29 mouse cellular contexts compared by ENCODE assay signal in the genomic region with DNA sequence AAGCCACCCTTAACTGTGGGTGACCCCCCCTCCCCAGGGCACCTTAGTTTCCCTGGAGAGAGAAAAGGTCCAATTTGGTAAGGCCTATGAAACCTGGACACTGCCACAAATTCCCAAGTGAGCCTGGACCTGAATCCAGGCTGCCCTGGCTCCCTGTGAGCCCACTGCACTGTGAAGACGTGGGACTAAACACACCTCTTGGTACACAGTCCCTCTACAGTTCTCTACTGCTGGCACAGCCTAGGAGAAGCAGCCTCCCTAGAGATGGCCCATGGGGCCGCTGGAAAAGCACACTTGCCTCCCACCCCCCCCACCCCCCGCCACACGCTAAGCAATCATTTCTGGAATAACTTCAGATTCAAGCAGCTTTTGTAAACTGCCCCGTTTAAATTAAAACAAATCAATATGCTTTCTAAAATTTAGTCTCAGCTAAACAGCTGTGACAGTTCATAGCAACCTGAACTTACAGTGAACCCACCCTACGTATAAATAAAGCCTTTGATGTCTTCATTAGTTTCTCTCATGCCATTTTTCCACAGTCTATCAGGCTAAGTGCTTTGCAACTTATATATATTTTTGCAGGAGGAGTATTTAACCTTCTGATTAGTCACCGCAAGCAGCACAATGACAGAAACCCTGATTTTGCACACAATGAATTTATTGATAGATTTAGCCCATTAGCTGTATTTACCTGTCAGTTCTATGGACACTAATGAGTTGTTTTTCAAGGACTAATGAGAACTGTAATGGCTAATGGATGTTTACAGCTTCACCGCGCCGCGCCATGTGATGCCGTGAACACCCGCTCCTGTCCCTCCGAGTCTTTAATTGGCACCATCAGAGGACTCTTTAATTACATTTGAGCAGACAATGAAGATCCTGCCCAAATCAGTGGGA.
DNase-seq lines count a peak whose midpoint lies in the region; ATAC-seq and TF ChIP-seq lines count a peak whose summit lies in the region.
"Had no signal": no experiment of that assay in that cellular context is flagged by ENCODE, and none has a peak within 500 bp of the region (broad histone marks: within the 10 kb centered on the region; RNA-seq: fewer than 3 reads in every experiment).

No protein-coding gene starts in this region.

- H3K27me3 ChIP-seq in forebrain, embryonic 11.5 days (ENCODE audit: control insufficient read depth, insufficient read depth, low read length): peaks cover 15% of the 10 kb centered on the region
- H3K27me3 ChIP-seq in forebrain, embryonic 10.5 days (ENCODE audit: poor library complexity, severe bottlenecking): peaks cover 91% of the 10 kb centered on the region
- H3K27me3 ChIP-seq in neural tube, embryonic 12.5 days (replicated peaks): peaks cover 3% of the 10 kb centered on the region
- peaks cover 86% of the 10 kb centered on the region for H3K27me3 ChIP-seq in neural tube, embryonic 15.5 days (replicated peaks)
- H3K27me3 ChIP-seq in forebrain, embryonic 12.5 days: peaks cover 86% of the 10 kb centered on the region
- no peaks in the 10 kb centered on the region for H3K27me3 ChIP-seq in forebrain, postnatal 0 days (ENCODE audit: insufficient read depth, low read length)
- H3K27me3 ChIP-seq in limb, embryonic 10.5 days (ENCODE audit: low read depth, poor library complexity, severe bottlenecking): peaks cover 67% of the 10 kb centered on the region
- H3K27me3 ChIP-seq: embryonic facial prominence, embryonic 15.5 days had no signal

- H3K4me3 ChIP-seq in forebrain, embryonic 11.5 days (ENCODE audit: low read depth, low read length): no peak overlapping the region
- H3K4me3 ChIP-seq in forebrain, embryonic 10.5 days: no peak overlapping the region
- no peak overlapping the region for H3K4me3 ChIP-seq in neural tube, embryonic 12.5 days
- H3K4me3 ChIP-seq in neural tube, embryonic 15.5 days (replicated peaks): no peak overlapping the region
- H3K4me3 ChIP-seq in forebrain, embryonic 12.5 days (replicated peaks): no peak overlapping the region
- H3K4me3 ChIP-seq in forebrain, postnatal 0 days (ENCODE audit: low read depth, low read length): no peak overlapping the region
- H3K4me3 ChIP-seq in limb, embryonic 10.5 days: no peak overlapping the region
- H3K4me3 ChIP-seq: embryonic facial prominence, embryonic 15.5 days; heart, adult 2 months; heart, embryonic 12.5 days; midbrain, embryonic 10.5 days had no signal

- H3K9me3 ChIP-seq in forebrain, embryonic 11.5 days (ENCODE audit: control insufficient read depth, low read length): no peaks in the 10 kb centered on the region
- H3K9me3 ChIP-seq in forebrain, embryonic 10.5 days: no peaks in the 10 kb centered on the region
- no peaks in the 10 kb centered on the region for H3K9me3 ChIP-seq in neural tube, embryonic 12.5 days
- H3K9me3 ChIP-seq in neural tube, embryonic 15.5 days (replicated peaks): no peaks in the 10 kb centered on the region
- H3K9me3 ChIP-seq in forebrain, embryonic 12.5 days: no peaks in the 10 kb centered on the region
- no peaks in the 10 kb centered on the region for H3K9me3 ChIP-seq in forebrain, postnatal 0 days (ENCODE audit: low read length)
- H3K9me3 ChIP-seq in limb, embryonic 10.5 days (replicated peaks): no peaks in the 10 kb centered on the region
- H3K9me3 ChIP-seq: embryonic facial prominence, embryonic 15.5 days; G1E; heart, embryonic 12.5 days; midbrain, embryonic 10.5 days had no signal

- H3K4me1 ChIP-seq in forebrain, embryonic 11.5 days (replicated peaks; ENCODE audit: control insufficient read depth, insufficient read depth, low read length): peaks cover 6% of the 10 kb centered on the region; the same call in 1 of the 2 replicates
- peaks cover 31% of the 10 kb centered on the region for H3K4me1 ChIP-seq in forebrain, embryonic 10.5 days
- H3K4me1 ChIP-seq in neural tube, embryonic 12.5 days: peaks cover 6% of the 10 kb centered on the region; the same call in 1 of the 2 replicates
- H3K4me1 ChIP-seq in neural tube, embryonic 15.5 days: peaks cover 12% of the 10 kb centered on the region; the same call in 1 of the 2 replicates
- H3K4me1 ChIP-seq in forebrain, embryonic 12.5 days: peaks cover 17% of the 10 kb centered on the region
- no peaks in the 10 kb centered on the region for H3K4me1 ChIP-seq in forebrain, postnatal 0 days (ENCODE audit: insufficient read depth)
- peaks cover 24% of the 10 kb centered on the region for H3K4me1 ChIP-seq in limb, embryonic 10.5 days

- no peak overlapping the region for H3K4me2 ChIP-seq in forebrain, embryonic 11.5 days (ENCODE audit: low read depth, low read length, severe bottlenecking)
- 0 out of 2 replicates have a peak overlapping the region, but pooled peaks have one; percentile 3 for H3K4me2 ChIP-seq in neural tube, embryonic 12.5 days (replicated peaks)
- H3K4me2 ChIP-seq in neural tube, embryonic 15.5 days: no peak overlapping the region
- no peak overlapping the region for H3K4me2 ChIP-seq in forebrain, embryonic 12.5 days
- H3K4me2 ChIP-seq in forebrain, postnatal 0 days (ENCODE audit: low read depth): no peak overlapping the region
- H3K4me2 ChIP-seq: embryonic facial prominence, embryonic 15.5 days; heart, embryonic 12.5 days; hindbrain, embryonic 14.5 days had no signal

- no peak for TF ChIP-seq CTCF in forebrain, postnatal 0 days (IDR thresholded peaks at IDR 0.05; ENCODE audit: low read depth)

- H3K9ac ChIP-seq in forebrain, embryonic 11.5 days (ENCODE audit: low read length): no peak overlapping the region
- no peak overlapping the region for H3K9ac ChIP-seq in neural tube, embryonic 12.5 days
- H3K9ac ChIP-seq in neural tube, embryonic 15.5 days (replicated peaks): no peak overlapping the region
- no peak overlapping the region for H3K9ac ChIP-seq in forebrain, embryonic 12.5 days
- no peak overlapping the region for H3K9ac ChIP-seq in forebrain, postnatal 0 days
- H3K9ac ChIP-seq: embryonic facial prominence, embryonic 15.5 days; heart, embryonic 12.5 days; hindbrain, embryonic 14.5 days; liver, embryonic 14.5 days had no signal

- 62% methylated on average over 14 of the region's 14 CpGs for WGBS in forebrain, embryonic 11.5 days
- WGBS in forebrain, embryonic 10.5 days: 81% methylated on average over 14 of the region's 14 CpGs
- 53% methylated on average over 14 of the region's 14 CpGs for WGBS in neural tube, embryonic 12.5 days
- WGBS in neural tube, embryonic 15.5 days: 42% methylated on average over 14 of the region's 14 CpGs
- WGBS in forebrain, embryonic 12.5 days: 40% methylated on average over 14 of the region's 14 CpGs
- WGBS in forebrain, postnatal 0 days: 28% methylated on average over 14 of the region's 14 CpGs
- WGBS in limb, embryonic 10.5 days: 68% methylated on average over 14 of the region's 14 CpGs

- H3K36me3 ChIP-seq in forebrain, embryonic 11.5 days (ENCODE audit: control insufficient read depth, insufficient read depth, low read length): no peaks in the 10 kb centered on the region
- H3K36me3 ChIP-seq in forebrain, embryonic 10.5 days (replicated peaks): no peaks in the 10 kb centered on the region
- H3K36me3 ChIP-seq in neural tube, embryonic 12.5 days: no peaks in the 10 kb centered on the region
- H3K36me3 ChIP-seq in neural tube, embryonic 15.5 days: no peaks in the 10 kb centered on the region
- no peaks in the 10 kb centered on the region for H3K36me3 ChIP-seq in forebrain, embryonic 12.5 days (replicated peaks)
- H3K36me3 ChIP-seq in forebrain, postnatal 0 days (ENCODE audit: insufficient read depth): no peaks in the 10 kb centered on the region
- no peaks in the 10 kb centered on the region for H3K36me3 ChIP-seq in limb, embryonic 10.5 days
- H3K36me3 ChIP-seq: embryonic facial prominence, embryonic 15.5 days; G1E; heart, embryonic 12.5 days; midbrain, embryonic 10.5 days had no signal

- peak; percentile 75; the same call in 1 of the 2 replicates for ATAC-seq in forebrain, embryonic 11.5 days (replicated peaks; ENCODE audit: low FRiP score)
- 0 out of 2 replicates have a peak, but pooled peaks have one; percentile 48 for ATAC-seq in neural tube, embryonic 12.5 days (ENCODE audit: low FRiP score, low read depth)
- no peak for ATAC-seq in neural tube, embryonic 15.5 days (ENCODE audit: low FRiP score)
- peak; percentile 78; the same call in 1 of the 2 replicates for ATAC-seq in forebrain, embryonic 12.5 days (ENCODE audit: low FRiP score)
- ATAC-seq in forebrain, postnatal 0 days: peak; percentile 50; the same call in 1 of the 2 replicates
- ATAC-seq: Patski had no signal

- H3K27ac ChIP-seq in forebrain, embryonic 11.5 days (ENCODE audit: low read depth, low read length): no peak overlapping the region
- H3K27ac ChIP-seq in forebrain, embryonic 10.5 days: no peak overlapping the region
- no peak overlapping the region for H3K27ac ChIP-seq in neural tube, embryonic 12.5 days
- no peak overlapping the region for H3K27ac ChIP-seq in neural tube, embryonic 15.5 days (replicated peaks)
- H3K27ac ChIP-seq in forebrain, embryonic 12.5 days: 0 out of 2 replicates have a peak overlapping the region, but pooled peaks have one; percentile 58
- H3K27ac ChIP-seq in forebrain, postnatal 0 days (ENCODE audit: low read depth, low read length): no peak overlapping the region
- H3K27ac ChIP-seq in limb, embryonic 10.5 days: no peak overlapping the region
- H3K27ac ChIP-seq: embryonic facial prominence, embryonic 15.5 days; hindbrain, embryonic 14.5 days; liver, embryonic 14.5 days; midbrain, embryonic 10.5 days had no signal

- peak; percentile 76 for DNase-seq in forebrain, embryonic 11.5 days (ENCODE audit: low spot score)
- no peak for DNase-seq in forebrain, embryonic 10.5 days (ENCODE audit: extremely low spot score, low spot score)
- no peak for DNase-seq in forebrain, postnatal 0 days
- no peak for DNase-seq in limb, embryonic 10.5 days (ENCODE audit: low spot score)
- no peak for DNase-seq in heart, postnatal 36 days
- DNase-seq: adrenal gland, postnatal 10 days; cerebellum, adult 11 months; cerebellum, adult 9-11 months; embryo, embryonic 11 days; kidney, adult 8-10 months; kidney, postnatal 10 days; liver; lung, adult 2 months; lung, postnatal 14 days; right cerebral cortex, adult 18-20 months; spleen, adult 18-20 months; thymus, adult 2 months; thymus, postnatal 36 days had no signal

- intact Hi-C loops in heart, postnatal 36 days (cut with DNase I): loop anchor here (5.0 kb wide), 1 partner anchor 158 kb away; no protein-coding TSS in a partner anchor
